In genomic region chr13:57259474-57259873, GRCm38 (mm10) we compare ENCODE assay signal across 13 mouse cellular contexts.
DNase-seq lines count a peak whose midpoint lies in the region; ATAC-seq lines count a peak whose summit lies in the region.
"Had no signal": no experiment of that assay in that cellular context is flagged by ENCODE, and none has a peak within 500 bp of the region (broad histone marks: within the 10 kb centered on the region; RNA-seq: fewer than 3 reads in every experiment).

No protein-coding gene starts in this region.

- no peak overlapping the region for H3K27ac ChIP-seq in forebrain, embryonic 14.5 days (ENCODE audit: low read depth, low read length)
- no peak overlapping the region for H3K27ac ChIP-seq in forebrain, embryonic 10.5 days
- H3K27ac ChIP-seq in midbrain, embryonic 13.5 days, result no peak overlapping the region
- no peak overlapping the region; the same call in 1 of the 2 replicates for H3K27ac ChIP-seq in midbrain, embryonic 14.5 days (replicated peaks; ENCODE audit: low read depth, low read length)
- peak overlapping the region; percentile 48; the same call in 1 of the 2 replicates for H3K27ac ChIP-seq in hindbrain, embryonic 15.5 days (replicated peaks)
- H3K27ac ChIP-seq: embryonic facial prominence, embryonic 12.5 days; heart, embryonic 10.5 days; limb, embryonic 12.5 days; liver, embryonic 12.5 days; stomach, embryonic 15.5 days had no signal

- no peak for DNase-seq in forebrain, embryonic 14.5 days (ENCODE audit: low spot score)
- no peak for DNase-seq in forebrain, embryonic 10.5 days (ENCODE audit: extremely low spot score, low spot score)
- no peak for DNase-seq in midbrain, embryonic 14.5 days
- peak; percentile 14 for DNase-seq in R1 (ENCODE audit: low read depth, low spot score)
- no peak for DNase-seq in cerebellum, postnatal 25 days

- no peaks in the 10 kb centered on the region for H3K4me1 ChIP-seq in forebrain, embryonic 14.5 days (ENCODE audit: control insufficient read depth, insufficient read depth, low read length)
- no peaks in the 10 kb centered on the region for H3K4me1 ChIP-seq in forebrain, embryonic 10.5 days
- H3K4me1 ChIP-seq in midbrain, embryonic 13.5 days (replicated peaks), result no peaks in the 10 kb centered on the region
- H3K4me1 ChIP-seq in midbrain, embryonic 14.5 days (ENCODE audit: control insufficient read depth, insufficient read depth, low read length), result no peaks in the 10 kb centered on the region
- peaks cover 4% of the 10 kb centered on the region; the same call in 1 of the 2 replicates for H3K4me1 ChIP-seq in hindbrain, embryonic 15.5 days (replicated peaks)
- H3K4me1 ChIP-seq: embryonic facial prominence, embryonic 12.5 days; limb, embryonic 12.5 days; liver, embryonic 12.5 days; stomach, embryonic 15.5 days had no signal

- H3K36me3 ChIP-seq in forebrain, embryonic 14.5 days (ENCODE audit: control insufficient read depth, insufficient read depth, low read length), result no peaks in the 10 kb centered on the region
- no peaks in the 10 kb centered on the region for H3K36me3 ChIP-seq in forebrain, embryonic 10.5 days (replicated peaks)
- no peaks in the 10 kb centered on the region for H3K36me3 ChIP-seq in midbrain, embryonic 13.5 days
- no peaks in the 10 kb centered on the region for H3K36me3 ChIP-seq in midbrain, embryonic 14.5 days (ENCODE audit: control insufficient read depth, insufficient read depth, low read length)
- no peaks in the 10 kb centered on the region for H3K36me3 ChIP-seq in hindbrain, embryonic 15.5 days
- H3K36me3 ChIP-seq: embryonic facial prominence, embryonic 12.5 days; heart, embryonic 10.5 days; limb, embryonic 12.5 days; liver, embryonic 12.5 days; stomach, embryonic 15.5 days had no signal

- H3K9me3 ChIP-seq in forebrain, embryonic 14.5 days (replicated peaks; ENCODE audit: control insufficient read depth, low read length), result no peaks in the 10 kb centered on the region
- H3K9me3 ChIP-seq in forebrain, embryonic 10.5 days, result no peaks in the 10 kb centered on the region
- H3K9me3 ChIP-seq in midbrain, embryonic 13.5 days, result no peaks in the 10 kb centered on the region
- H3K9me3 ChIP-seq in midbrain, embryonic 14.5 days (ENCODE audit: control insufficient read depth, low read length), result no peaks in the 10 kb centered on the region
- no peaks in the 10 kb centered on the region for H3K9me3 ChIP-seq in hindbrain, embryonic 15.5 days
- H3K9me3 ChIP-seq: embryonic facial prominence, embryonic 12.5 days; heart, embryonic 10.5 days; limb, embryonic 12.5 days; liver, embryonic 12.5 days; stomach, embryonic 15.5 days had no signal

- H3K27me3 ChIP-seq in forebrain, embryonic 14.5 days (replicated peaks; ENCODE audit: control insufficient read depth, insufficient read depth, low read length), result no peaks in the 10 kb centered on the region
- H3K27me3 ChIP-seq in forebrain, embryonic 10.5 days (ENCODE audit: poor library complexity, severe bottlenecking), result no peaks in the 10 kb centered on the region
- H3K27me3 ChIP-seq in midbrain, embryonic 13.5 days, result no peaks in the 10 kb centered on the region
- no peaks in the 10 kb centered on the region for H3K27me3 ChIP-seq in midbrain, embryonic 14.5 days (ENCODE audit: control insufficient read depth, insufficient read depth, low read length)
- H3K27me3 ChIP-seq in hindbrain, embryonic 15.5 days, result no peaks in the 10 kb centered on the region
- H3K27me3 ChIP-seq: embryonic facial prominence, embryonic 12.5 days; limb, embryonic 12.5 days; liver, embryonic 12.5 days; stomach, embryonic 15.5 days had no signal

- WGBS in forebrain, embryonic 14.5 days, result 70% methylated on average over 8 of the region's 8 CpGs
- WGBS in forebrain, embryonic 10.5 days, result 72% methylated on average over 8 of the region's 8 CpGs
- 76% methylated on average over 8 of the region's 8 CpGs for WGBS in midbrain, embryonic 13.5 days
- WGBS in midbrain, embryonic 14.5 days, result 66% methylated on average over 8 of the region's 8 CpGs
- 69% methylated on average over 8 of the region's 8 CpGs for WGBS in hindbrain, embryonic 15.5 days

- H3K4me3 ChIP-seq in forebrain, embryonic 14.5 days (ENCODE audit: low read depth, low read length), result no peak overlapping the region
- no peak overlapping the region for H3K4me3 ChIP-seq in forebrain, embryonic 10.5 days
- no peak overlapping the region for H3K4me3 ChIP-seq in midbrain, embryonic 13.5 days (replicated peaks)
- H3K4me3 ChIP-seq in midbrain, embryonic 14.5 days (replicated peaks; ENCODE audit: low read depth, low read length), result no peak overlapping the region
- no peak overlapping the region for H3K4me3 ChIP-seq in hindbrain, embryonic 15.5 days
- H3K4me3 ChIP-seq: embryonic facial prominence, embryonic 12.5 days; heart, embryonic 10.5 days; limb, embryonic 12.5 days; liver, embryonic 12.5 days; stomach, embryonic 15.5 days had no signal

- no peak overlapping the region for H3K4me2 ChIP-seq in forebrain, embryonic 14.5 days (ENCODE audit: low read length)
- no peak overlapping the region for H3K4me2 ChIP-seq in midbrain, embryonic 13.5 days (replicated peaks)
- H3K4me2 ChIP-seq in midbrain, embryonic 14.5 days (ENCODE audit: low read length), result no peak overlapping the region
- no peak overlapping the region for H3K4me2 ChIP-seq in hindbrain, embryonic 15.5 days
- H3K4me2 ChIP-seq: embryonic facial prominence, embryonic 12.5 days; limb, embryonic 12.5 days; liver, embryonic 12.5 days; stomach, embryonic 15.5 days had no signal

- no peak overlapping the region for H3K9ac ChIP-seq in forebrain, embryonic 14.5 days (ENCODE audit: low read length)
- H3K9ac ChIP-seq in midbrain, embryonic 13.5 days (replicated peaks), result no peak overlapping the region
- H3K9ac ChIP-seq in midbrain, embryonic 14.5 days (replicated peaks; ENCODE audit: low read length), result no peak overlapping the region
- no peak overlapping the region for H3K9ac ChIP-seq in hindbrain, embryonic 15.5 days
- H3K9ac ChIP-seq: embryonic facial prominence, embryonic 12.5 days; limb, embryonic 12.5 days; liver, embryonic 12.5 days; stomach, embryonic 15.5 days had no signal

- 0 out of 2 replicates have a peak, but pooled peaks have one; percentile 12 for ATAC-seq in forebrain, embryonic 14.5 days
- peak; percentile 60; the same call in 1 of the 2 replicates for ATAC-seq in midbrain, embryonic 13.5 days
- no peak; the same call in 1 of the 2 replicates for ATAC-seq in midbrain, embryonic 14.5 days (ENCODE audit: low FRiP score, low TSS enrichment)
- peak; percentile 48; the same call in 1 of the 2 replicates for ATAC-seq in hindbrain, embryonic 15.5 days (ENCODE audit: low FRiP score, low read depth)
- ATAC-seq: intestine, embryonic 16.5 days; liver, embryonic 12.5 days had no signal
